Mouse (Mus musculus) heart, adult 2 months (tissue): ENCODE data around the gene Dmgdh.

ENCODE experiments used
- CTCF ChIP-seq: fragments of 200-600 bp; IDR thresholded peaks from 2 replicates; pipeline ENCODE4 v1.8.1; 2022; ENCODE audit warnings: antibody characterized with exemption, mild to moderate bottlenecking, moderate library complexity
- EP300 ChIP-seq: fragments of 200-500 bp; IDR thresholded peaks from 2 replicates; pipeline ENCODE4 v1.6.1; 2011; ENCODE audit warnings: low read depth, low read length, control low read depth; ENCODE audit not compliant: insufficient read depth
- POLR2A ChIP-seq: fragments of 200-500 bp; IDR thresholded peaks from 2 replicates; pipeline ENCODE4 v1.6.1; 2011; ENCODE audit warnings: mild to moderate bottlenecking, low read depth, low read length, control low read depth; ENCODE audit not compliant: insufficient read depth

DNA sequence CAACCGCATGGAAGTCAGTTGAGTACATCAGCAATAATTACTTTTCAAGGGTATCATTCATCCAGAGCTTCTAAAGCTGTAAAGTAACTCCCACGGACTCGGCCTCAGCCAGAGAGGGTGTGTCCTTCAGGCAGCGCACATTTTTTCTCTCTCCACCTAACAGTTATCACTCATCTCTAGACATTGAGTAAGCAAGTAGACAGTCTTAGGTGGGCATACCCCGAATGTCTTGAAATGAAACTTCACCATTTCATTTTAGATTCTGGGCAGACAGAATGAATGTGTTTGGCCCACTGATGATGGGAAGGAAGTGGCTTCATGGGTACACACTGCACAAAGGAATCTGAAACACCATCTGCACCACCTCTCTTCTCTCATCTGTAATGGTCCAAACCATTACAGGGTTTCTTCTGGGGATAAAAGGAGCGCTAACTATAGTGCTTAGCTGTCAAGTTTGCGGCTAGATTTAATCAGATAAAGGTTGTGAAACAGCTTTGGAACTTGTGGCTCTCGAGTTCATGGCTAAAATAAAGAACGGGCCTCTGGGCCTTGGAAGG lies 96.9 kb downstream of the Dmgdh start:
- TF ChIP-seq EP300 (no peak), CTCF (no peak), POLR2A (no peak)
